Mouse (Mus musculus) cerebellum, postnatal 36 days (tissue): ENCODE measurements at regions not wholly inside any gene's neighbourhood (a gene's known extent, or its start where the extent isn't known, plus 50 kb on each side); places are given as distances from the start of the nearest gene placed in this dataset.

Experiments used
- DNase-seq, 2 experiments: peaks; one replicate each; pipeline ENCODE4 v3.0.0; 2021 to 2022; ENCODE audit warnings: mixed read lengths in 2 of 2

GRCm38 (mm10) chr4:153133147-153133546, 349.5 kb downstream of the Ajap1 start:
- no peak for DNase-seq

- DNase-seq = peak; percentile 40 to 63
Observed at GRCm38 (mm10) chr4:153129345-153129744, 353.3 kb downstream of the Ajap1 start.

GRCm38 (mm10) chr4:153128162-153128561, 354.4 kb downstream of the Ajap1 start:
- no peak for DNase-seq

GRCm38 (mm10) chr4:153120480-153120879, 362.1 kb downstream of the Ajap1 start:
- no peak for DNase-seq

- DNase-seq = no peak
Observed at GRCm38 (mm10) chr4:153119647-153120102, 362.9 kb downstream of the Ajap1 start.

- no peak for DNase-seq
Observed at GRCm38 (mm10) chr4:153118824-153119646, 363.6 kb downstream of the Ajap1 start.

- no peak for DNase-seq
Observed at GRCm38 (mm10) chr4:153114998-153115397, 367.6 kb downstream of the Ajap1 start.

GRCm38 (mm10) chr4:153113577-153113976, 369.0 kb downstream of the Ajap1 start:
- no peak for DNase-seq

- no peak for DNase-seq
Observed at GRCm38 (mm10) chr4:153110291-153110746, 372.3 kb downstream of the Ajap1 start.

- peak; percentile 12 to 13 for DNase-seq
Observed at GRCm38 (mm10) chr4:153098591-153098990, 384.0 kb downstream of the Ajap1 start.

GRCm38 (mm10) chr4:153097601-153098000, 385.0 kb downstream of the Ajap1 start:
- DNase-seq = no peak

GRCm38 (mm10) chr4:153093129-153093528, 389.5 kb downstream of the Ajap1 start:
- no peak for DNase-seq

GRCm38 (mm10) chr4:153082166-153082565, 400.4 kb downstream of the Ajap1 start:
- no peak for DNase-seq

GRCm38 (mm10) chr4:153074590-153074989, 408.0 kb downstream of the Ajap1 start:
- DNase-seq = no peak

- DNase-seq = no peak
Observed at GRCm38 (mm10) chr4:153070190-153070745, 412.3 kb downstream of the Ajap1 start.

GRCm38 (mm10) chr4:153068484-153069033, 414.1 kb downstream of the Ajap1 start:
- no peak for DNase-seq

- no peak for DNase-seq
Observed at GRCm38 (mm10) chr4:153064021-153064605, 418.5 kb downstream of the Ajap1 start.

GRCm38 (mm10) chr4:153063402-153063801, 419.2 kb downstream of the Ajap1 start:
- no peak for DNase-seq

GRCm38 (mm10) chr4:153058152-153058551, 424.5 kb downstream of the Ajap1 start:
- DNase-seq = no peak

- no peak for DNase-seq
Observed at GRCm38 (mm10) chr4:153023711-153024110, 458.9 kb downstream of the Ajap1 start.

- no peak for DNase-seq
Observed at GRCm38 (mm10) chr4:153019211-153019610, 463.4 kb downstream of the Ajap1 start.

GRCm38 (mm10) chr4:153018138-153018921, 464.3 kb downstream of the Ajap1 start:
- no peak for DNase-seq

- DNase-seq = no peak
Observed at GRCm38 (mm10) chr4:153017816-153018137, 464.8 kb downstream of the Ajap1 start.
